Mouse (Mus musculus) inflammation-experienced regulatory T-cells (primary cell): ENCODE data around the gene Hist1h3g. TPM values are rescaled to one million over a fixed set of nuclear protein-coding genes. Genes with fewer than 3 reads are reported as not detected.

Source experiments
- polyA plus RNA-seq, 2 experiments: library from polyadenylated mRNA; unstranded; fragments of 100-300 nt; shearing (Covaris generic); gene quantifications; one replicate each; pipeline ENCODE4 v1.2.1; 2017

Hist1h3g gene
- polyA plus RNA-seq, 2 experiments from 2014 or later = not detected

Other genes starting within 250 kb of the Hist1h3g start
- 10 to 100 TPM; 17.0 to 20.0 TPM for gene Zfp322a, start 166.2 kb upstream of the Hist1h3g start, polyA plus RNA-seq
- gene Abt1, start 111.6 kb upstream of the Hist1h3g start, polyA plus RNA-seq = 10 to 100 TPM in 1 of 2 experiments, 1 to 10 TPM in 1; 9.8 to 10.9 TPM
- gene Btn1a1, start 69.5 kb upstream of the Hist1h3g start, polyA plus RNA-seq = 1 to 10 TPM in 1 of 2 experiments, under 1 TPM in 1; 0.16 to 2.6 TPM
- gene Btn2a2, start 46.6 kb upstream of the Hist1h3g start, polyA plus RNA-seq = under 1 TPM in 1 of 2 experiments, not detected in 1; 0.17 TPM
- 10 to 100 TPM in 1 of 2 experiments, 1 to 10 TPM in 1; 7.1 to 14.6 TPM for gene Hist1h4h, start 4.4 kb upstream of the Hist1h3g start, polyA plus RNA-seq
- not detected for gene Hist1h2af, start 1.5 kb upstream of the Hist1h3g start, polyA plus RNA-seq
- 1 to 10 TPM in 1 of 2 experiments, under 1 TPM in 1; 0.52 to 5.2 TPM for gene Hist1h2bh, start 8.0 kb downstream of the Hist1h3g start, polyA plus RNA-seq
- gene Hist1h3f, start 8.6 kb downstream of the Hist1h3g start, polyA plus RNA-seq = 1 to 10 TPM; 1.3 to 3.2 TPM
- gene Hist1h4f, start 16.2 kb downstream of the Hist1h3g start, polyA plus RNA-seq = 1 to 10 TPM in 1 of 2 experiments, not detected in 1; 1.4 TPM
- 1 to 10 TPM in 1 of 2 experiments, under 1 TPM in 1; 0.99 to 2.4 TPM for gene Hist1h1d, start 17.8 kb downstream of the Hist1h3g start, polyA plus RNA-seq
- gene Hist1h3e, start 26.9 kb downstream of the Hist1h3g start, polyA plus RNA-seq = 1 to 10 TPM; 3.2 to 8.8 TPM
- 1 to 10 TPM; 4.5 to 6.5 TPM for gene Hist1h2ae, start 35.8 kb downstream of the Hist1h3g start, polyA plus RNA-seq
- 10 to 100 TPM in 1 of 2 experiments, 1 to 10 TPM in 1; 7.3 to 11.3 TPM for gene Hist1h2bg, start 36.0 kb downstream of the Hist1h3g start, polyA plus RNA-seq
- gene Hist1h2bf, start 38.8 kb downstream of the Hist1h3g start, polyA plus RNA-seq = 1 to 10 TPM in 1 of 2 experiments, not detected in 1; 1.5 TPM
- gene Hist1h2ad, start 39.0 kb downstream of the Hist1h3g start, polyA plus RNA-seq = under 1 TPM in 1 of 2 experiments, not detected in 1; 0.35 TPM
- gene Hist1h3d, start 40.3 kb downstream of the Hist1h3g start, polyA plus RNA-seq = under 1 TPM in 1 of 2 experiments, not detected in 1; 0.23 TPM
- 10 to 100 TPM; 12.4 to 29.7 TPM for gene Hist1h4d, start 46.2 kb downstream of the Hist1h3g start, polyA plus RNA-seq
- gene Hist1h2be, start 85.7 kb downstream of the Hist1h3g start, polyA plus RNA-seq = 1 to 10 TPM; 2.7 to 2.9 TPM
- gene Hist1h1e, start 87.1 kb downstream of the Hist1h3g start, polyA plus RNA-seq = 10 to 100 TPM; 13.4 to 19.2 TPM
- gene Hist1h2ac, start 148.5 kb downstream of the Hist1h3g start, polyA plus RNA-seq = 1 to 10 TPM; 2.2 to 4.6 TPM
- 1 to 10 TPM; 6.3 to 8.3 TPM for gene Hist1h2bc, start 148.8 kb downstream of the Hist1h3g start, polyA plus RNA-seq
- under 1 TPM in 1 of 2 experiments, not detected in 1; 0.53 TPM for gene Hist1h1t, start 160.4 kb downstream of the Hist1h3g start, polyA plus RNA-seq
- gene Hist1h4c, start 163.0 kb downstream of the Hist1h3g start, polyA plus RNA-seq = 10 to 100 TPM in 1 of 2 experiments, 1 to 10 TPM in 1; 4.3 to 11.5 TPM
- under 1 TPM; 0.75 to 0.92 TPM for gene Hfe, start 175.4 kb downstream of the Hist1h3g start, polyA plus RNA-seq
- 10 to 100 TPM; 25.5 to 40.4 TPM for gene Hist1h1c, start 203.4 kb downstream of the Hist1h3g start, polyA plus RNA-seq
- gene Hist1h3c, start 210.2 kb downstream of the Hist1h3g start, polyA plus RNA-seq = not detected
- under 1 TPM in 1 of 2 experiments, not detected in 1; 0.80 TPM for gene Hist1h2bb, start 211.3 kb downstream of the Hist1h3g start, polyA plus RNA-seq
- gene Hist1h2ab, start 215.7 kb downstream of the Hist1h3g start, polyA plus RNA-seq = 1 to 10 TPM in 1 of 2 experiments, under 1 TPM in 1; 0.42 to 2.0 TPM
- gene Hist1h3b, start 216.8 kb downstream of the Hist1h3g start, polyA plus RNA-seq = not detected
- gene Hist1h4b, start 221.6 kb downstream of the Hist1h3g start, polyA plus RNA-seq = 1 to 10 TPM; 6.9 to 9.9 TPM
- not detected for gene Hist1h4a, start 225.8 kb downstream of the Hist1h3g start, polyA plus RNA-seq
- gene Hist1h3a, start 227.0 kb downstream of the Hist1h3g start, polyA plus RNA-seq = 10 to 100 TPM in 1 of 2 experiments, 1 to 10 TPM in 1; 5.0 to 15.8 TPM
- 1 to 10 TPM; 1.0 to 1.6 TPM for gene Hist1h1a, start 228.2 kb downstream of the Hist1h3g start, polyA plus RNA-seq
- under 1 TPM; 0.07 to 0.47 TPM for gene Trim38, start 234.5 kb downstream of the Hist1h3g start, polyA plus RNA-seq